Mouse (Mus musculus): Measurements from ENCODE around the gene Iqch.

Iqch gene

DNA sequence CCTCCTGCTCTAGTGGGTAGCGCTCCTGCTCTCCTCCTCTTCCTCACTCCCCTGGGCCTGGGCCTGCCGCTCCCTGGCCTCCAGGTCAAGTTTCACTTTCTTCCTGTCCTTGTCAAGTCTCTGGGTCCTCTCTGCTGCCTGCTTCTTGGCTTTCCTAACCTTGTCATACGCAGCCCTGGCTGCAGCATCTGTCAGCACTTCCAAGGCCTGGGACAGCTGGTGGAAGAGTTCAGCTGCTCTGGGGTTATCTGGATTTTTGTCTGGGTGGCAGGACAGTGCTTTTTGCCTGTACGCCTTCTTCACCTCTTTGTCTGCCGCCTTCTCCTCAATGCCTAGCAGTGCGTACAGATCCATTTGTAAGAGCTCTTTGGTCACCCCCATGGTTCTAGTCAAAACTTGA lies 158.6 kb downstream of the Iqch start:
- H3K36me3 ChIP-seq (ENCODE audit: control insufficient read depth, insufficient read depth, low read length, poor library complexity, severe bottlenecking) = no peaks in the 10 kb centered on the region
- peaks cover 2% of the 10 kb centered on the region; the same call in 1 of the 2 replicates for H3K27me3 ChIP-seq (ENCODE audit: control insufficient read depth, insufficient read depth, low read length, poor library complexity, severe bottlenecking)
- DNase-seq (ENCODE audit: low read depth, low spot score) = no peak

GRCm38 (mm10) chr9:63430652-63431051 lies 171.6 kb downstream of the Iqch start:
- no peaks in the 10 kb centered on the region for H3K36me3 ChIP-seq (ENCODE audit: control insufficient read depth, insufficient read depth, low read length, poor library complexity, severe bottlenecking)
- no peak for DNase-seq (ENCODE audit: low read depth, low spot score)
- H3K27me3 ChIP-seq (ENCODE audit: control insufficient read depth, insufficient read depth, low read length, poor library complexity, severe bottlenecking) = no peaks in the 10 kb centered on the region

DNA sequence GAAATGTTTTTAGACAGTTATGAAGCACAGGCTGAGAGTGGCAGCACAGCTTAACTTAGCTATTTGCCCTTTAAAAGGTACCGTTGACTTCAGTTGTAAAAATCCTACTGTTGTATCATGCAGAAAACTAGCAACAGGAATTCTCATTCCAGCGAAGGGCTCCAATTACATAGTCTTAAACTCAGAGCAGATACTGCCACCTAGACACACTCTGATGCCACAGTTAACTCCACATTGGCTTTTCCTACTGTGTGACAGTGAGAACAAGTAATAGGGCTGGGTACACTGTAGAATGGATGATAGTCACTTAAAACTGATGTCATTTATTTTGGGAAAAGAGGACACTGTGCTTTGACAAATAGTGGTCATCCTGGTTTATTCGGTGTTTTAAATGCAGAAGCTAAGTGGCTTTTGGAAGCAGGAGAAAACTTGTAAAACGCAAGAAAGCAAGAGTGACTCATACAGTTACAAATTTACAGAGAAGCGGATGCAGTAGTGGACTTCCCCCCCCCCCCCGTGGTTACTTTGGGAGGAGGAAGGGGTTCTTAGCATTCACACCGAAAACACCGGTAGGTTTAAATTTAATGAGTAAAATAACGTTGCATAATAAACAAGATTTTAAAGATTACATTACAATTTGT lies 181.1 kb downstream of the Iqch start:
- no peaks in the 10 kb centered on the region for H3K27me3 ChIP-seq (ENCODE audit: control insufficient read depth, insufficient read depth, low read length, poor library complexity, severe bottlenecking)
- DNase-seq (ENCODE audit: low read depth, low spot score) = no peak
- H3K36me3 ChIP-seq (ENCODE audit: control insufficient read depth, insufficient read depth, low read length, poor library complexity, severe bottlenecking) = no peaks in the 10 kb centered on the region

DNA sequence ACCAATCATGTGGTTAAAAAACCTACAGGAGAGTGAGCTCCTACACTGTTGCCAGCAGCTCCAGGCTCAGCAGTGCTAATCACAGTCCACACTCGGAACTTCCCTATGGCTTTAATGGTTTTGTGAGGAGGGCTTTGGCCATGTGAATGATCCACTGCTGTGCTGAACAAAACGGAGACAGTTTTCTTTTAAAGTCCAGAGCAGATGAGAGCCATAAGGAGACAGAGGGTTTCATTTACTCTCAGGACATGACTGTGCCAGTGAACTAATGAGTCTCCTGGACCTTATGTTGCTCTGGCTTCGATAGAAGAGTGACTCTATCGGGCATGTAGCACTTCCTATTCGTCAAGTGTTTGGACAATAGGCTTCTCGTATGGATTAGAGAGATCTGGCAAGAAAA lies 181.9 kb downstream of the Iqch start:
- DNase-seq (ENCODE audit: low read depth, low spot score) = no peak

GRCm38 (mm10) chr9:63400176-63400575 lies 202.1 kb downstream of the Iqch start:
- no peaks in the 10 kb centered on the region for H3K36me3 ChIP-seq (ENCODE audit: control insufficient read depth, insufficient read depth, low read length, poor library complexity, severe bottlenecking)

More for the DNA sequence above, 181.9 kb downstream of the Iqch start:
- Histone ChIP-seq H3K36me3 (ENCODE audit: control insufficient read depth, insufficient read depth, low read length, poor library complexity, severe bottlenecking) (no peaks in the 10 kb centered on the region), H3K27me3 (ENCODE audit: control insufficient read depth, insufficient read depth, low read length, poor library complexity, severe bottlenecking) (no peaks in the 10 kb centered on the region)

GRCm38 (mm10) chr9:63399463-63399815 lies 202.9 kb downstream of the Iqch start:
- DNase-seq (ENCODE audit: low read depth, low spot score) = no peak
- no peaks in the 10 kb centered on the region for H3K27me3 ChIP-seq (ENCODE audit: control insufficient read depth, insufficient read depth, low read length, poor library complexity, severe bottlenecking)
- no peaks in the 10 kb centered on the region for H3K36me3 ChIP-seq (ENCODE audit: control insufficient read depth, insufficient read depth, low read length, poor library complexity, severe bottlenecking)

More at GRCm38 (mm10) chr9:63400176-63400575, 202.1 kb downstream of the Iqch start:
- DNase-seq (ENCODE audit: low read depth, low spot score) = no peak
- no peaks in the 10 kb centered on the region for H3K27me3 ChIP-seq (ENCODE audit: control insufficient read depth, insufficient read depth, low read length, poor library complexity, severe bottlenecking)

DNA sequence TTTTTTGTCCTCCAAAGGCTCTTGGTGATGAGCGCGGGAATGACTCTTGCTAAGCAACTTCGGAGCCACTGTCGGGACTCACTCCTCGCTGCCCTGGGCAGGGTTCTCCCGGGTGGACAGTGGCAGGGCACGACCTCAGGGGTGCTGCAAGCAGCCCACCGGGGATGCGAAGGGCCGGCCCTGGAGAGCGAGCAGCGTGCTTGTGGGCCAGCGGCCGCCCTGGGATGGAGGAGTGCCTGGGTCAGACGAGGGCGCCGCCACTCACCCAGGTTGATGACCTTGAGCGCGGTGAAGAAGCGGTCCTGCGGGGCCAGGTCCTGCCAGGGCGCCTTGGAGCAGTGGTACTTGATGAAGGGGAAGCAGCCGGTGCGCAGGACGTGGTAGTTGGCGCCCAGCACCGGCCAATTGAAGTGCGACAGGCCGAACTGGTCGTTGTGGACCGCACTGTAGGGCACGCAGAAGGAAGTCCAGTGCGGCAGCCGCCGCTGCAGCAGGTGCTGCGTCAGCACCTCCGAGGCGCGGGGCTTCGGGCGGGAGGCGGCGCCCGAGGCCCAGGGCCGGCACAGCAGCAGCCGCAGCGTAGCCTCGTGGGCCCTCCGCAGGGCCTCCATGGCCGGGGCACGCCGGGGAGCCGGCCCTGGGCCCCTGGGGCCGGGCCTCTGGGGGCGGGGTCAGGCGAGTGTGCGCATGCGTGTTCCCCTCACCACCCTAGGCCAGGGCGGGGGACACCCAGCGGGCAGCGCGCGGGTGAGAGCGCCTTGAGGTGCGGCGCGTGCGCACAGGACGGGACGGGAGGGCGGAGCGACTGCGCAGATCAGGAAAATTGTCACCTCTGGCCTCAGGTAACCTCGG lies 203.5 kb downstream of the Iqch start, which contains the start of gene 2300009A05Rik:
Gene 2300009A05Rik, minus strand, starts transcription at position 636 of the 852 bp plus-strand sequence.
- H3K36me3 ChIP-seq (ENCODE audit: control insufficient read depth, insufficient read depth, low read length, poor library complexity, severe bottlenecking) = no peaks in the 10 kb centered on the region
- peak; percentile 97 for DNase-seq (ENCODE audit: low read depth, low spot score)

GRCm38 (mm10) chr9:63395612-63396011 lies 206.7 kb downstream of the Iqch start:
- DNase-seq (ENCODE audit: low read depth, low spot score) = no peak
- Histone ChIP-seq H3K27me3 (ENCODE audit: control insufficient read depth, insufficient read depth, low read length, poor library complexity, severe bottlenecking) (no peaks in the 10 kb centered on the region), H3K36me3 (ENCODE audit: control insufficient read depth, insufficient read depth, low read length, poor library complexity, severe bottlenecking) (no peaks in the 10 kb centered on the region)

More for the DNA sequence above, 203.5 kb downstream of the Iqch start, which contains the start of gene 2300009A05Rik:
- H3K27me3 ChIP-seq (ENCODE audit: control insufficient read depth, insufficient read depth, low read length, poor library complexity, severe bottlenecking) = no peaks in the 10 kb centered on the region

DNA sequence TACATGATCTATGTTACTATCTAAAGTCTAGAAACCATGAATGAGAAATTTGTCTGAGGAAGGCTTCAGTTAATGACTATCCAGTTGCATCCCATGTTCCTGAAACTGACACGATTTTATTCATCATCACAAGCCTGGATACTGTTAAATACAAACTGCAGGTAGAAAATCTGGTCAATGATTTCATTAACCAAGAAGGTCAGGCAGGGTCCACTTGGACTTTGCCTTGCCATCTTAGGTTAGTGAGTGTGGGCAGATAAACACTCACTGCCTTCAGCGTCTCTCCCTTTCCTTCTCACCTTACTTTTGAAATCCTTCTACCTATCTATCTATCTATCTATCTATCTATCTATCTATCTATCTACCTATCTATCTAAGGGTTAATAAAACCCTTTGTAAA lies 211.0 kb downstream of the Iqch start:
- DNase-seq (ENCODE audit: low read depth, low spot score) = no peak
- H3K27me3 ChIP-seq (ENCODE audit: control insufficient read depth, insufficient read depth, low read length, poor library complexity, severe bottlenecking) = no peaks in the 10 kb centered on the region

DNA sequence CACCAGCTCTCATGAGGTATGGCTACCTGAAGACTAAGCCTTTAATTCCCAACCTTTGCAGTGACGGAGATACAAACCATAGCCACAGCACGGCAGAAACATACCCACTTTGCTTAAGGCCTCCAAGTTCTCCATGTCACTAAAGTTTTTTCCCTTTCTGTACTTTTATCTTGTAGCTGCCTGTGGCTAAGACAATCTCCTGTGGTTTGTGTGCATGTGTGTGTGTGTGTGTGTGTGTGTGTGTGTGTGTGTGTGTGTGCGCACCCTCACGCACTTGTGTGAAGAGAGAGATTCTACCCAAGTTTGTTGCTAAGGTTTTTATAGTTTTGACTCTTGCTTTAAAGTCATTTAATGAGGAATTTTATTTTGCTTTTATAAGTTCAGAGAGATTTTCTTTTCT lies 219.5 kb downstream of the Iqch start:
- Histone ChIP-seq H3K36me3 (ENCODE audit: control insufficient read depth, insufficient read depth, low read length, poor library complexity, severe bottlenecking) (no peaks in the 10 kb centered on the region), H3K27me3 (ENCODE audit: control insufficient read depth, insufficient read depth, low read length, poor library complexity, severe bottlenecking) (no peaks in the 10 kb centered on the region)
- no peak for DNase-seq (ENCODE audit: low read depth, low spot score)

More for the DNA sequence above, 211.0 kb downstream of the Iqch start:
- H3K36me3 ChIP-seq (ENCODE audit: control insufficient read depth, insufficient read depth, low read length, poor library complexity, severe bottlenecking) = no peaks in the 10 kb centered on the region

GRCm38 (mm10) chr9:63380326-63380725 lies 222.0 kb downstream of the Iqch start:
- Histone ChIP-seq H3K36me3 (ENCODE audit: control insufficient read depth, insufficient read depth, low read length, poor library complexity, severe bottlenecking) (no peaks in the 10 kb centered on the region), H3K27me3 (ENCODE audit: control insufficient read depth, insufficient read depth, low read length, poor library complexity, severe bottlenecking) (no peaks in the 10 kb centered on the region)
- no peak for DNase-seq (ENCODE audit: low read depth, low spot score)

GRCm38 (mm10) chr9:63378174-63378573 lies 224.1 kb downstream of the Iqch start:
- Histone ChIP-seq H3K36me3 (ENCODE audit: control insufficient read depth, insufficient read depth, low read length, poor library complexity, severe bottlenecking) (no peaks in the 10 kb centered on the region; the same call in 1 of the 2 replicates), H3K27me3 (ENCODE audit: control insufficient read depth, insufficient read depth, low read length, poor library complexity, severe bottlenecking) (no peaks in the 10 kb centered on the region)
- DNase-seq (ENCODE audit: low read depth, low spot score) = no peak

DNA sequence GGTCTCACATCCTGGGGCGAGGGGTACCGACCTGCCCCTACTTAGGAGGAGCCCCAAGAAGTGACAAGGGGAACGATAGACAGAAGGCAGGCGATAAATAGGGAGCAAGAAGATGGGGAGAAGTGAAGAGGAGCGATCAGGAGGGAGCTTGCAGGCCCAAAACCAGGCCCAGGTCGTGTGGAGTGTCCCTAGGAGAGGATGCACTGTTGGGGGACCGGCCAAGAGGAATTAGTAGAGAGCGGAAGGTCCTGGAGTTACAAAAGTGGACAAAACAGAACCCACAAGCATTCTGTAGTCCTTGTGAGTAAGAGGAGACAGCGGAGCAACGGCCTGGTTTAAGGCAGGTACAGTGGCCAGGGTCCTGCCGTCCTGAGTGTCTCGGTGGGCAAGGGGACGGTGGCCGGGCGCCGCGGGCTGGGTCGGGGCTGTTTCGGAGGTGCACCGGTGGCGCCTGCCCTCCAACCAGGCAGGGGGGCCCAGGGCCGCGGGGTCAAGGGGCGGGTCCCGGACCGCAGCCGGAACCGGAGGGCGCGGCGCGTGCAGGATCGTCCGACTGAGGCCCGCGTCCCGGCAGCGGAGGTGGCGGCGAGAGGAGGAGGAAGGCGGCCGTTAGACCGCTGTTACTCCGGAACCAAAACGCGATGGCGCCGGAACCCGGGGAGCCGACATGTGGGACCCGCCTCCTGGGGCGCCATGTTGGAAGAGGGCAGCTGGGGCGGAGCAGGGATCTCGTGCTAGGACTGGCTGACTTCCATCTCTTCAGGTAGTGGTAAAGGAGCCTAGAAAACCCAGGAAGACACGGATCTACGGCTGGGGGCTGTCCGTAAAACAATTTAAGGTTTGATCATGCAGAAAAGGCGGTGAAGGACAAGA lies 224.8 kb downstream of the Iqch start, which contains the start of gene Map2k5:
Gene Map2k5, minus strand, starts transcription at position 633 of the 873 bp plus-strand sequence.
- peak; percentile 88 for DNase-seq (ENCODE audit: low read depth, low spot score)
- H3K27me3 ChIP-seq (ENCODE audit: control insufficient read depth, insufficient read depth, low read length, poor library complexity, severe bottlenecking) = no peaks in the 10 kb centered on the region
- H3K36me3 ChIP-seq (ENCODE audit: control insufficient read depth, insufficient read depth, low read length, poor library complexity, severe bottlenecking) = no peaks in the 10 kb centered on the region; the same call in 1 of the 2 replicates

- H3K36me3 ChIP-seq (ENCODE audit: control insufficient read depth, insufficient read depth, low read length, poor library complexity, severe bottlenecking) = no peaks in the 10 kb centered on the region; the same call in none of the 2 replicates
- DNase-seq (ENCODE audit: low read depth, low spot score) = no peak
- no peaks in the 10 kb centered on the region for H3K27me3 ChIP-seq (ENCODE audit: control insufficient read depth, insufficient read depth, low read length, poor library complexity, severe bottlenecking)
Observed at GRCm38 (mm10) chr9:63373315-63373714, 229.0 kb downstream of the Iqch start.
